Mouse (Mus musculus) heart, embryonic 14.5 days (tissue): ENCODE data around the gene Foxl1. TPM values are rescaled to one million over a fixed set of nuclear protein-coding genes. Genes with fewer than 3 reads are reported as not detected.

Experiments
- ATAC-seq: fragments of 200-750 bp; cut with Nextera tagmentation; 2 replicates; pipeline ENCODE4 v1.8.0; 2017; ENCODE audit warnings: low read depth, moderate TSS enrichment; ENCODE audit not compliant: insufficient number of reproducible peaks, insufficient read depth, low FRiP score
- H3K27ac ChIP-seq, 2 experiments: fragments of 200-500 bp in 1 of 2; fragments of 300-500 bp in 1 of 2; sonication (generic) in 1 of 2; replicated peaks in 1 of 2; 2 replicates each; pipeline ENCODE4 v1.5.1; 2012 to 2014; ENCODE audit warnings: low read depth in 2 of 2, low read length in 2 of 2, control low read depth in 1 of 2, mild to moderate bottlenecking in 1 of 2, mixed read lengths in 1 of 2; ENCODE audit not compliant: control insufficient read depth in 1 of 2, insufficient read depth in 1 of 2
- H3K27me3 ChIP-seq: fragments of 300-500 bp; sonication (generic); 2 replicates; pipeline ENCODE4 v1.6.1; 2014; ENCODE audit warnings: mild to moderate bottlenecking, low read length, control low read depth; ENCODE audit not compliant: control insufficient read depth, insufficient read depth
- H3K36me3 ChIP-seq: fragments of 300-500 bp; sonication (generic); 2 replicates; pipeline ENCODE4 v1.6.1; 2014; ENCODE audit warnings: mild to moderate bottlenecking, control low read depth, low read length, mixed read lengths; ENCODE audit not compliant: control insufficient read depth, insufficient read depth
- H3K4me1 ChIP-seq, 2 experiments: fragments of 200-500 bp in 1 of 2; fragments of 300-500 bp in 1 of 2; sonication (generic) in 1 of 2; 2 replicates each; pipeline ENCODE4 v1.6.1; 2012 to 2014; ENCODE audit warnings: low read length in 2 of 2, control low read depth in 1 of 2, mixed read lengths in 1 of 2; ENCODE audit not compliant: control insufficient read depth in 2 of 2, insufficient read depth in 2 of 2
- H3K4me2 ChIP-seq: fragments of 300-500 bp; sonication (generic); 2 replicates; pipeline ENCODE4 v1.6.1; 2014; ENCODE audit warnings: mild to moderate bottlenecking, low read length
- H3K4me3 ChIP-seq, 2 experiments: fragments of 200-500 bp in 1 of 2; fragments of 300-500 bp in 1 of 2; sonication (generic) in 1 of 2; 2 replicates each; pipeline ENCODE4 v1.5.1; 2012 to 2014; ENCODE audit warnings: low read length in 2 of 2, mild to moderate bottlenecking in 2 of 2, control low read depth in 1 of 2, low read depth in 1 of 2, moderate library complexity in 1 of 2; ENCODE audit not compliant: control insufficient read depth in 1 of 2, insufficient read depth in 1 of 2
- H3K9ac ChIP-seq: fragments of 300-500 bp; sonication (generic); 2 replicates; pipeline ENCODE4 v1.6.1; 2014; ENCODE audit warnings: mild to moderate bottlenecking, low read length
- H3K9me3 ChIP-seq: fragments of 300-500 bp; sonication (generic); 2 replicates; pipeline ENCODE4 v1.6.1; 2016; ENCODE audit warnings: low read length, control low read depth; ENCODE audit not compliant: control insufficient read depth
- WGBS: fragments of 180-500 bp; shearing (Covaris S2); extraction: QIAGEN DNeasy Blood & Tissue Kit; methylation state at CpG from one replicate; pipeline ENCODE4 v1.1.7; 2014; 5-methylcytosine and 5-hydroxymethylcytosine counted together
- polyA plus RNA-seq: library from polyadenylated mRNA; unstranded; fragments of >200 nt; fragmentation: Nextera tagmentation; extraction: Ambion mirVana; gene quantifications from 2 replicates; pipeline ENCODE4 v1.2.1, GENCODE M21; 2014

Foxl1 gene
- polyA plus RNA-seq, 1 experiment from 2014 or later = 0.32 TPM

DNA sequence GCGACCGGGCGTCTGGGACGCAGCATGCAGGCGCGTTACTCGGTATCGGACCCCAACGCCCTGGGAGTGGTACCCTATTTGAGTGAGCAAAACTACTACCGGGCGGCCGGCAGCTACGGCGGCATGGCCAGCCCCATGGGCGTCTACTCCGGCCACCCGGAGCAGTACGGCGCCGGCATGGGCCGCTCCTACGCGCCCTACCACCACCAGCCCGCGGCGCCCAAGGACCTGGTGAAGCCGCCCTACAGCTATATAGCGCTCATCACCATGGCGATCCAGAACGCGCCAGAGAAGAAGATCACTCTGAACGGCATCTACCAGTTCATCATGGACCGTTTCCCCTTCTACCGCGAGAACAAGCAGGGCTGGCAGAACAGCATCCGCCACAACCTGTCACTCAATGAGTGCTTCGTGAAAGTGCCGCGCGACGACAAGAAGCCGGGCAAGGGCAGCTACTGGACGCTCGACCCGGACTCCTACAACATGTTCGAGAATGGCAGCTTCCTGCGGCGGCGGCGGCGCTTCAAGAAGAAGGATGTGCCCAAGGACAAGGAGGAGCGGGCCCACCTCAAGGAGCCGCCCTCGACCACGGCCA lies 11.1 kb upstream of the Foxl1 start:
- H3K4me1 ChIP-seq = peaks cover 4 to 5% of the 10 kb centered on the region in 2 experiments; a peak in 2 of 4 replicates
- peak overlapping the region; percentile 82 to 89 for H3K27ac ChIP-seq
- H3K9me3 ChIP-seq = 0 out of 2 replicates have a peak, but pooled peaks cover 4% of the 10 kb centered on the region
- WGBS = under 1% methylated on average over 55 of the region's 55 CpGs
- H3K4me2 ChIP-seq = peak overlapping the region; percentile 78
- peak overlapping the region; percentile 50 to 70 for H3K4me3 ChIP-seq
- ATAC-seq = peak; percentile 32; the same call in 1 of the 2 replicates
- H3K27me3 ChIP-seq = peaks cover 73% of the 10 kb centered on the region
- H3K36me3 ChIP-seq = peaks cover 4% of the 10 kb centered on the region
- H3K9ac ChIP-seq = peak overlapping the region; percentile 71

DNA sequence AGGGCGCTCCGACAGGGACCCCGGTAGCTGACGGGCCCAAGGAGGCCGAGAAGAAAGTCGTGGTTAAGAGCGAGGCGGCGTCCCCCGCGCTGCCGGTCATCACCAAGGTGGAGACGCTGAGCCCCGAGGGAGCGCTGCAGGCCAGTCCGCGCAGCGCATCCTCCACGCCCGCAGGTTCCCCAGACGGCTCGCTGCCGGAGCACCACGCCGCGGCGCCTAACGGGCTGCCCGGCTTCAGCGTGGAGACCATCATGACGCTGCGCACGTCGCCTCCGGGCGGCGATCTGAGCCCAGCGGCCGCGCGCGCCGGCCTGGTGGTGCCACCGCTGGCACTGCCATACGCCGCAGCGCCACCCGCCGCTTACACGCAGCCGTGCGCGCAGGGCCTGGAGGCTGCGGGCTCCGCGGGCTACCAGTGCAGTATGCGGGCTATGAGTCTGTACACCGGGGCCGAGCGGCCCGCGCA lies 10.5 kb upstream of the Foxl1 start:
- WGBS = 1% methylated on average over 62 of the region's 62 CpGs
- H3K27ac ChIP-seq = peak overlapping the region; percentile 82 to 89; a peak in 3 of 4 replicates
- H3K9me3 ChIP-seq = 0 out of 2 replicates have a peak, but pooled peaks cover 4% of the 10 kb centered on the region
- peak overlapping the region; percentile 78 for H3K4me2 ChIP-seq
- H3K27me3 ChIP-seq = peaks cover 77% of the 10 kb centered on the region
- ATAC-seq = no peak
- H3K4me3 ChIP-seq = peak overlapping the region; percentile 50 to 70
- H3K4me1 ChIP-seq = peaks cover 5 to 7% of the 10 kb centered on the region in 2 experiments; a peak in 2 of 4 replicates
- H3K36me3 ChIP-seq = peaks cover 5% of the 10 kb centered on the region
- H3K9ac ChIP-seq = peak overlapping the region; percentile 71

DNA sequence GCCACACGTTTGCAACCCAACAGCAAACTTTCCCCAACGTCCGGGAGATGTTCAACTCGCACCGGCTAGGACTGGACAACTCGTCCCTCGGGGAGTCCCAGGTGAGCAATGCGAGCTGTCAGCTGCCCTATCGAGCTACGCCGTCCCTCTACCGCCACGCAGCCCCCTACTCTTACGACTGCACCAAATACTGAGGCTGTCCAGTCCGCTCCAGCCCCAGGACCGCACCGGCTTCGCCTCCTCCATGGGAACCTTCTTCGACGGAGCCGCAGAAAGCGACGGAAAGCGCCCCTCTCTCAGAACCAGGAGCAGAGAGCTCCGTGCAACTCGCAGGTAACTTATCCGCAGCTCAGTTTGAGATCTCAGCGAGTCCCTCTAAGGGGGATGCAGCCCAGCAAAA lies 9.8 kb upstream of the Foxl1 start:
- 1% methylated on average over 28 of the region's 28 CpGs for WGBS
- ATAC-seq = no peak

DNA sequence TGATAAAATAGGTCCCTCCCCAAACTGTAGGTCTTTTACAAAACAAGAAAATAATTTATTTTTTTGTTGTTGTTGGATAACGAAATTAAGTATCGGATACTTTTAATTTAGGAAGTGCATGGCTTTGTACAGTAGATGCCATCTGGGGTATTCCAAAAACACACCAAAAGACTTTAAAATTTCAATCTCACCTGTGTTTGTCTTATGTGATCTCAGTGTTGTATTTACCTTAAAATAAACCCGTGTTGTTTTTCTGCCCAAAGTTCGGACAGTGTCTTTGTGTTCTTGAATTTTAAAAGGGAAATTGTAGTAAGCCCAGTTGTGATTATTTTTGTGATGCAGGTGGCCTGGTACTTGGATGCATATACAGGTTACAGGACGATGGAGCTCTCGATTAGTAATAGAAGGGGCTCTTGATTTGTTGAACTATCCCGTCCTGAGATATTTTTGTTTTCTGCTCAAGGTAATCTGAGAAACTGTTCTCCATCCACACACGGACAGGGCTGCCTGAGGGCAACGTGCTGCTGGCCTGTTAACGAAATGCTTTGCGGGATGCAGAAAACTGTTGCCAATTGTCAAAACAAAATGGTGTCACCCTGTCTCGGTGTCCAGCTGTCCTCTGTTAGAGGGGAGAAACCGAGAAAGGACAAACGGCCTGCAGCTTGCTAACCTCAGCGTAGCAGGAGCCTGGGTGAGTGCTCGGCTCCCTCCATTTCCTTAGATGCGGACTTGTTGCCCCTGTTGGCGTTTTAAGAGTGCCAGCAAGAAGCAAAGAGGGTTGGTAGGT lies 8.9 kb upstream of the Foxl1 start:
- 0 out of 4 replicates have a peak, but pooled peaks cover 2 to 5% of the 10 kb centered on the region in 2 experiments for H3K4me1 ChIP-seq
- WGBS = 9% methylated on average over 18 of the region's 18 CpGs
- 0 out of 2 replicates have a peak, but pooled peaks cover 4% of the 10 kb centered on the region for H3K9me3 ChIP-seq
- H3K9ac ChIP-seq = peak overlapping the region; percentile 71
- peaks cover 5% of the 10 kb centered on the region for H3K36me3 ChIP-seq
- H3K27me3 ChIP-seq = peaks cover 87% of the 10 kb centered on the region
- no peak overlapping the region; a peak in 1 of 4 replicates for H3K27ac ChIP-seq
- no peak for ATAC-seq
- H3K4me2 ChIP-seq = peak overlapping the region; percentile 78
- H3K4me3 ChIP-seq = peak overlapping the region; percentile 50 to 70

More for the DNA sequence above, 9.8 kb upstream of the Foxl1 start:
- H3K9me3 ChIP-seq = 0 out of 2 replicates have a peak, but pooled peaks cover 4% of the 10 kb centered on the region
- peak overlapping the region; percentile 46 to 82 for H3K27ac ChIP-seq
- peak overlapping the region; percentile 50 to 70 for H3K4me3 ChIP-seq
- peaks cover 5% of the 10 kb centered on the region for H3K36me3 ChIP-seq
- peaks cover 5 to 9% of the 10 kb centered on the region in 2 experiments; a peak in 2 of 4 replicates for H3K4me1 ChIP-seq
- peak overlapping the region; percentile 71 for H3K9ac ChIP-seq
- H3K27me3 ChIP-seq = peaks cover 82% of the 10 kb centered on the region
- peak overlapping the region; percentile 78 for H3K4me2 ChIP-seq

DNA sequence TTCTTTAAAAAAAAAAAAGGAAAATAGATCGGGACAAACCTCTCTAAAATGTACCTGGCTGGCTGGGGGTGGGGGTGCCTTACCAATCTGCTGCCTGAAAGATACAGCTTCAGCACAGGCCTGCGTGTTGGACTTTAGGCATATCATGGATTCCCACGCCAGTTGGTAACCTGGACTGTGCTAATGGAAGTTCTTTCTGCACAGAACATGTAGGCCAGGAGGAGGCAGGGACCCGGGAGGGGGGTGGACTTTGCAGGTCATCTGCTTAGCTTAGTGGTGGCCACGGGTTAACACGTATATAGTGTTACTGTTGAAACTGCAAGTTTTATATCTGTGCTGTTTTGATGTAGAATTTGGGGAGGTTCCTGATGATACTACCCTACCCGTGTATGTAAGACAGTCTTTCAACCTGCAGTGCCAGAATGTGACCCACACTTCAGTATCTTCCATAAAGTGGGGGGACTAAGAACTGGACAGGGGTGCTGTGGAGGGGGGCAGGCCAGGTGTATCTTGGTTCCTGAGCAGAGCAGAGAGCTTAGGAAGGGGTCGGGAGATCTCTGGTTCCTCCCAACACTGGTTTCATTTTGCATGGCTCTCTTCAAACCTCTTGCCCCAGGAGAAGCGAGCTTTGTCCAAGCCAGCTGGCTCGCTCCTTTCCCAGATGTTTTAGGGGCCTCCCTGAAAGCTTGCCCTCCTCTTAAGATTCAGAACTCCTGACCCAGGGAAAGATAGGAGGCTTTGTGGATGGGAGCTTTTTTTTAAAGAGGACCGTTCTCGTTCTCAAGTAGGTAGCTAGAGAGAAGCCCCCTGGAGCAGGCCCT lies 7.9 kb upstream of the Foxl1 start:
- Histone ChIP-seq H3K4me3 (peak overlapping the region; percentile 38 to 50), H3K36me3 (peaks cover 5% of the 10 kb centered on the region), H3K9ac (peak overlapping the region; percentile 71), H3K27me3 (peaks cover 88% of the 10 kb centered on the region), H3K4me2 (peak overlapping the region; percentile 78), H3K4me1 (peaks cover 2 to 9% of the 10 kb centered on the region in 2 experiments; a peak in 2 of 4 replicates), H3K27ac (peak overlapping the region in 1 of 2 experiments; percentile 20; a peak in 2 of 4 replicates), H3K9me3 (0 out of 2 replicates have a peak, but pooled peaks cover 4% of the 10 kb centered on the region)
- WGBS = 25% methylated on average over 12 of the region's 12 CpGs
- ATAC-seq = no peak

DNA sequence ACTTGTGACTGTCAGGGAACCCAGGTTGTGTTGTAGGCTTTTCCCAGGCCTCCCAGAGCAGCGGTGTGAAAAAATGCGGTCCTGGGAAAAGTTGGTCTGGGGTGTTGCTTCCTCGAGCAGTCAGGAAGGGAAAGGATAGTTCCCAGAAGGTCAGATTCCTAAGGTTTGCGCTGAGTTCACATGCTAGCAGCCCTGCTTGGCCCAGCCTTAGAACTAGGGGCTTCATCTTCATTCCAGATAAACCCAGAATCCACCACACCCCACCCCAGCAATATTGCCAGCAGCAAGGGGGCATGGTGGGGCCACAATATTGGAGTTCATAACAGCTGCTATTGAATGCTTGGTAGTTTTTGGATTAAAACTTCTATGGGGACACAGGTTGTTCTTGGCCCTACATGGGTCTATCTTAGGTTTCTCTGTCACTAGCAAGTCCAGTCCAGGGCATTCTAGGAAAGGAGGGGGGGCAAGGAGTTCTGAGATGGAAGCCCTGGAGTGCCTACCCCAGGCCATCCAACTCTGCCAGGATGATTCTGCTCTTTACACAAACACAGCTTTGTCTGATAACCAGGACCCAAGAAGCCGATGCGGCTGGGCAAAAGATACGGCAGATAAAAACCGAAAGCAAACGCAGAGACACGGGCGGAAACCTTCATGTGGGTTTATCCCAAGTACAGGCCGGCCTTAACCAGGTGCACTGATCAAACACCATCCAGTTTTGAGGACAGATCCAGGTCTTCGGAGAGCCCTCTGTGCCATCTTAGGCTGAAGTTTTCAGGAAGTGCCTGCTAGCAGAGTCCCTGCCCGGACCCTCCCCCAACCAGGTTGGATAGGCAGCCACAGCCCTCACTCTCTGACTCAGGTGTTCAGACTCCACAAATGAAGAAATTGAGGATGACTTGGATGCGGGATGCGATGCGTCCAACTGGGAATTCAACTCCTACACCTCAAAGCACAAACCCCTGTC lies 7.0 kb upstream of the Foxl1 start:
- H3K4me3 ChIP-seq = peak overlapping the region; percentile 38 to 50
- peak overlapping the region; percentile 78 for H3K4me2 ChIP-seq
- H3K27me3 ChIP-seq = peaks cover 86% of the 10 kb centered on the region
- peaks cover 5% of the 10 kb centered on the region for H3K36me3 ChIP-seq
- 28% methylated on average over 17 of the region's 17 CpGs for WGBS
- ATAC-seq = no peak
- 0 out of 4 replicates have a peak overlapping the region, but pooled peaks of 1 of the 2 experiments have one; percentile 20 for H3K27ac ChIP-seq
- H3K9ac ChIP-seq = peak overlapping the region; percentile 71
- peaks cover 4 to 16% of the 10 kb centered on the region in 2 experiments; a peak in 2 of 4 replicates for H3K4me1 ChIP-seq
- H3K9me3 ChIP-seq = 0 out of 2 replicates have a peak, but pooled peaks cover 4% of the 10 kb centered on the region
